Mouse (Mus musculus) layer of hippocampus, adult 9-10 months (tissue): ENCODE measurements at regions not wholly inside any gene's neighbourhood (a gene's known extent, or its start where the extent isn't known, plus 50 kb on each side); places are given as distances from the start of the nearest gene placed in this dataset.

Experiments used
- DNase-seq: peaks from one replicate; pipeline ENCODE4 v3.0.0; 2022; ENCODE audit warnings: low spot score

DNA sequence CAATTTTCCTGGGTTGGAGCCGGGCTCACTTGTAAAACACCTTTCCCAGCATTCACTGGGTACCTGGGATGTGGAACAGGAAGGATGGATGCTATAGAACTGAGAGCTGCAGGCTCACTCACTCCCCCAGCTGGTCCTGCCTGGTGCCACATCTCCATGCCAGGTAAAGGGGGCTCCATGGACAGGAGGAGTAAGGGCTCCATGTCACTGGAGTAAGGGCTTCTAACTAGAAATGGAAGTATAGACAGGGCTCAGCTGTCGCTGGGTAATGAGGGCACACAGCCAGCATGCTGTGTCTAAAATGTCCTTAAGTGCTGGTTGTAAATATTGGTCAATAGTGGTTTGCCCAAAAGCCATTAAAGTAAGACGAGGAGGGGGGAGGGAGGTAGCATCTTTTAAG is 99.4 kb upstream of the Gpr12 start:
- no peak for DNase-seq

GRCm38 (mm10) chr5:146683554-146683953 is 98.5 kb upstream of the Gpr12 start:
- no peak for DNase-seq

- DNase-seq = no peak
Observed at GRCm38 (mm10) chr5:146682893-146683292, 97.9 kb upstream of the Gpr12 start.

GRCm38 (mm10) chr5:146681512-146681911 is 96.5 kb upstream of the Gpr12 start:
- no peak for DNase-seq

DNA sequence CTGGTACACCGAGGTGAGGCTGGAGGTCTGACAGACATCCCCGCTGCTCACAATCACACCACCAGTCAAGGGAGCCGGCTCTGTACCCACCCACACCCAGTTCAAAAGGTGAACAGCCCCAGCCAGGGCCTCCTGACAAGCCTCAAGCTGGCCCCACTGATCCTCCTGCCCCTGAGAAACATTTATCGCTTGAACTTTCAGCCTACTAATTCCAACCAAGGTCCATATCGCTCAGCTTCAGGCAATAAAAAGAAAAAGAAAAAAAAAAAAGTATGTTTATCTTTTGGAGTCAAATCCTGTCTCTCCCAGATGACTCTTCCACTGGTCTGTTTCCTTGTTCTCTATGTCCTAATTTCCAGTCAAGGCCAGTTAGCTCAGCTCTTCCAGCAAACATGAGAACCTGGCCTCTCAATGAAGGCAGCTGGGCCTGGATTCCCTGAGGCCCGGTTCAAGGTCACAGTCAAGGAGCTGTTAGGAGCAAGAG is 94.2 kb upstream of the Gpr12 start:
- no peak for DNase-seq

DNA sequence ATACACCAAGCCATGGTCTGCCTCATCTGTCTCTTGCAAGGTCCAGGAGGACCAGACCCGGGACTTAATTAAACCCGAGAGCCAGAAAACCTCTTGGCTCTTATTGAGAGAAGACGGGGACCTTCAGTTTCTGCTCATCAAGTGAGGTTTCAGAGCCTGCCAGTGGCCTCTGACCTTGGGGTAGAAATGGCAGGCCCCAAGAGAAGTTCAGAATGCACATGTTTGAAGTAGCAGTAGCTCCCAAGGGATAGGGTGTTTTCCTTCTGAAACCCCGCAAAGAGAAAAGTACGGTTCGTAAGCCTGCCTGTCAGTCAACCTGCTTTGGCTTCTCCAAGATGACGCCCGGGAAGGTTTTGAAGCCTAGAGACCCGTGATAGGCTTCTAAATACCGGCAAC is 93.7 kb upstream of the Gpr12 start:
- DNase-seq = no peak

GRCm38 (mm10) chr5:146678049-146678774 is 93.2 kb upstream of the Gpr12 start:
- DNase-seq = no peak

DNA sequence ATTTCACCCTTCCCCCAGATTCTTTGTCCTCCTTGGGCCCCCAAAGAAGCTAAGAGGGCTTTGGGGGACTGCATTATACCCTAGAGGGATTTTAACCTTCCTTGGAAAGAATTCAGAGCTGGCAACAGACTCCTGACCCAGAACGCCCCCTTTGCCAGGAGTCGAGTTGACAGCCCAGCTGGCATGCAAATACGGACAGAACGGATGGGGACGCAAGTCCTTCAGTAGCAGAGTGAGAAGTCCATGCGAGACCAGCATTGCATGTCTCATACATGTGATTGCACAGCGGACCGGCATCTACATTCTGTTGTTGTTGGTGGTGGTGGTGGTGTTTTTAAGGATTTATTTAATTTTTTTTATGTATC is 92.1 kb upstream of the Gpr12 start:
- DNase-seq = no peak

GRCm38 (mm10) chr5:146676470-146677150 is 91.6 kb upstream of the Gpr12 start:
- peak; percentile 41 for DNase-seq

DNA sequence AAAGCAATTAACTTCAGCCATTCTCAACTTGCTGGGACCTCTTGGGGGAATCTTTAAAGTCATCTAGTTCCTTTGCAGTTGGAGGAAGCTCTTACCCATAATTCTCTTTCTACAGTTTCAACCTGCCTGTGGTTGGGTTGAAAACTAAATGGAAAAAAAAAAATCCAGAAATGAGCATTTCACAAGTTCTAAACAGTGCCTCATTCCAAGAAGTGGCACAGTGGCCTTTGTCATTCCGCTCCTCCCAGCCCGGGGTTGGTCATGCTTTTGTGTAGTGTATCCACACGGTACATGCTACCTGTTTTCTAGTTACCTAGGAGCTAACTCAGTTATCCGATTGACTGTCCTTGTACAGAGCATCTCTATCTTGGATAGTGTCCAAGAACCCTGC is 90.8 kb upstream of the Gpr12 start:
- DNase-seq = no peak

DNA sequence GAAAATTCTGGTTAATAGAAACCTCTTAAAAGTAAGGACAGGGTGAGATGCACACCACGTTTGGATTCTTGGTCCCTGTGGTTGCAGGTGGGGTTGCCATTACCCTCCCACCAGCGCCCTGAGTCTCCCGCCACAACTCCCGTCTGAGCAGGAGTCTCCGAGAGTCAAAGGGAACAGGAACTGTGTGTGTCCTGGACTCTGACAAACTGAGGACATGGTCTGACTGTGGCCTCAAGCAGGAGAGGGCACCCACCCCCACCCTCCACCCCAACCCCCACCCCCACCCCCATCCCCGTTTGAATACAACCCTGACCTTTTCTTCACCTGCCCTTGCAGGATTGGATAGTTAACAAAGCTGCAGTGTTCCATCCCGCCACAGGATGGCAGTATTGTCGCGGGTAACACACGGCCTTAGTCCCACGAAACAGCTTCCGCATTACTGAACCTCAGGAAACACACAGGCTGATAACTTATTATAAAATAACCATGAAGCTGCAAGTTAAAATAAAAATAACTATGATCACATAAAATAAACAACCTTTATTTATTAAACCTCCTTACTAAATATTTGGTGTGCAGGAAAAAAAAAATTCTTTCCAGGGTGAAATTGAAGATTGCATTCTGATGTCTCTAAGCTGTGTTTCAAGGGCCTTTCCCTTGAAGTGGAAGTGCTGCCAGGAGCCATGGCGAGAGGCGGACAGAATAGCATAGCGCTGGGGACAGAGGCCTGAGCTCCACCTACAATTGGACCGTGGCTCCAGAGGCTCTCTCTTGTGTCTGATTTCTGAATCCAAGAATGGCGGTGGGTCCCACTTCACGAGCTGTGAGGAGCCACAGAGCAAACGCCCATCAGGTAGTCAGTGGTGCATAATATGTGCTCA is 90.2 kb upstream of the Gpr12 start:
- peak; percentile 56 for DNase-seq

- DNase-seq = no peak
Observed at GRCm38 (mm10) chr5:146661751-146662150, 76.7 kb upstream of the Gpr12 start.

GRCm38 (mm10) chr5:146657228-146657627 is 72.2 kb upstream of the Gpr12 start:
- DNase-seq = no peak

- DNase-seq = no peak
Observed at GRCm38 (mm10) chr5:146655394-146655793, 70.4 kb upstream of the Gpr12 start.

DNA sequence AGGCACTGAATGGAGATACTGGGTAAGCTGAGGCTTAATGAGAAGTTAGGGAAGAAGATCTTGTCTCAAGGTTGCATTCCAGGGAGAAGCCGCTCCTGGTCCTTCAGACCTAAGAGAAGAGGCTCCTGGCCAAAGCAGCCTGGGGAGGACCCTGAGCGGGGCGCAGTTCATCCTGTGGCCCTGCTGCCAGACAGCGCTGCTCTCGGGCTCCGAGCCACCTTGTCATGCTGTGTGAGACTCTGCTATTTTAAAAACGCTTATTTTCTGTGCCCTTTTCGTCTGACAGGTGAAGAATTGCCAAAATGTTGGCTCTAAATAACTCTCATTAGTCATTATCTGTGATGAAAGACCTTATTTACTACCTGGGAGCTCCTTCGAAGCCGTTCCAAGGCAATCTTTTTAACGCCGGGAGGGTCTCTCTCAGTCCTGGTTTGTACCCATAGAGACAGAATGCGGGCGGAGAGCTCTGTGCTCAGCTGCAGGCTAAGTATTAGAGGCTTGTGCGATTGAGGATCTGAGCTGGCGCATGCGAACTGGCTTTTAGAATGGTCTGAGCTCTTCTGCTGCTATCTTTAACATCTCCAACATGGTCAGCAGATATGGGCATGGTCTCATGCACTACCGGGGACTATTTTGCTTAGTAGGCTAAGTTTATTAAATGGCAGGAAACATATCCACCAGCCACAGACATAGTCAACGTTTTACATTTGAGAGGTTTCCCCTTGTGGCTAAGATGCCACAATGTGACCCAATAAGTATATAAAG is 68.8 kb upstream of the Gpr12 start:
- no peak for DNase-seq

- DNase-seq = no peak
Observed at GRCm38 (mm10) chr5:146652874-146653273, 67.8 kb upstream of the Gpr12 start.

DNA sequence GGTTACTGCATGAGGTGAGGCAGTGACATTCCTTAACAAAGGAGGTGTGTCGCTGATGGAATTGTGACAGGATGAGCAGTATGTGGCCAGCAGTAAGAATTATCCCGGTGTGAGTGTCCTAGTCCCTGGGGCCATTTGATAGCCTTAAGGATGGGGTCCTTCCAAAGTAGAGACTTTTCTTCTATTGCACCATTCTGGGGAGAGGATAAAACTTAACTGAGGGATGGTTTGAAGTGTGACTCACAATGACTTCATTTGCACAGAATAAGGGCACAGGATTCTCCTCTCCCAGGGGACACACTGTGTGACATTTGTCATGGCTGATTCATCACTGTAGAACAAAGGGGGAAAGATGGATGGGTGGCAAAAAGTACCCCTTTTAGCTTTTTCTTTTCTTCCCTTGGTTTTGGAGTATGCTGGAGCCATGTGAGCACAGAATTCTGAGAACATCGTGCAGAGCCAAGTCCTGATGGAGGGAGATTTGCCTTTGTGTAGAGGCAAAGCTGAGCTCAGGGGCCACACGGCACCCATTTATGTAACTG is 63.6 kb upstream of the Gpr12 start:
- DNase-seq = no peak

DNA sequence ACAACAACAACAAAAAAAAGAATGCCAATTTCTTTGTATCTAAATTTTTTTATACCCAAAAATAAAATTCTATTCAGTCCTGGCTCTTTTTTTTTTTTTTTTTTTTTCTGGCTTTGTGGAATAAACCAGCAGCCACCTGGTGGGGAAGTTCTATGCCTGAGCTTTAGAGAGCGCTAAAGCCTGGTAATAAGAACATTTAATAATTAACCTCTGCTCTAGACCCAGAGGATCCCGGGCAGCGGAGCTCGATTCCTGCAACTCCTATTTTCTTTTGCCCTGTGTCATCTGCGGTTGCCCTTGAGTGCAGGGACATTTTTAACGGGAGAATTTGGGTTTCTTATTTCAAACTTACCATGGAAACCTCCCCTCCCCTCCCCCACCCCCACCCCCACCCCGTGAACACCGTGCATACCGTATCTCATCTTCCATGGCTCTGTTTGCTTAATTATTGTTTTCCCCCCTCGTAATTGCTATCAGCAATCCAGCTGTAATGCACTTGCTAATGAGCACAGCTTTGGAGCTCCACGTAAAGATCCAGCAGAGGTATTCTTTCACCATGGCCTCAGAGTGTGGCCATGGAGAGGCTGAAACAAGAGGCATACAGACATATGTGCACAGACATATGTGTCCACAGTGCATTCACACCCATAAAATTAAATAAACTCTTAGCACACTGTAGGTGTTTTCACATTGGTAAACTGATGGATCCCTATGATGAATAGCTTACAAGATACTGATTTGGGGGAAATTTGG is 62.8 kb upstream of the Gpr12 start:
- no peak for DNase-seq

DNA sequence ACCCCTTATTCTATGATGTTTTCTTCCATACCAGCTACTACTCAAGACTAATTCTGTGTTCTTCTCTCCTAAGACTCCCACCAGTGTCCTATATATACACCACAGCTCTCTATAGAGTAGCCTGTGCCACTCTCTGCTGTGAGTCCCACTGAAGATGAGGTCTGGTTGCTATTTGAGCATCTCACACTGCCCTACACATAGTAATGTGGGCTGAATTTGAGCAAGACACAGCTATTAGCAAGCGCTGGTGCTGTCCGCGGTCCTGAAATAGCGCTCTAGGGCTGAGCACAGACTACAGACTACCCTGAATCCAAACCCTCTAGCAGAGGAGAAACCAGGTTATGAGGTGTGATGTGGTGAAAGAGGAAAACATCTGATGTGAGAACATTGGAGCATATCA is 59.5 kb upstream of the Gpr12 start:
- DNase-seq = no peak

DNA sequence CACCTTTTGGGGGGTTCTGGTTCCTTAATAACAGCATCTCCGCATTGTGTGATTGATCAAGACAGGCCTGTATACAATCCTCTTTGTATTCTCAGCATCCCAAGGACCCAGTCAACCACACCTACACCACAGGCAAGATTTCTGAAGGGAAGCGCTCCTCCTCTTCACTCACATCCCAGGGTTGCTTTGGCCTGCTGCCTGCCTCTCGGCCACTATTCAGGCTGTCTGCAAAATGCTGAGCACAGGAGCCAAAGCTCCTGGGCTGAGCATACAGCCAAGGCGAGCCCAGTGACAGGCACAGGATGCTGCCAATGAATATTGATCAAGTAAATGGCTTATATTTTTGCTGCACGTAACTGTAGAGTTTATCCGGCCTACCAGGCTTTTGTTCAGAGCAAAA is 56.9 kb upstream of the Gpr12 start:
- no peak for DNase-seq

GRCm38 (mm10) chr5:146636859-146637258 is 51.8 kb upstream of the Gpr12 start:
- DNase-seq = no peak
